Mouse (Mus musculus) midbrain, embryonic 13.5 days (tissue): ENCODE data around the gene Adamts2. TPM values are rescaled to one million over a fixed set of nuclear protein-coding genes. Genes with fewer than 3 reads are reported as not detected.

Experiments used
- ATAC-seq: fragments of 200-750 bp; cut with Nextera tagmentation; 2 replicates; pipeline ENCODE4 v1.8.0; 2017; ENCODE audit warnings: mild to moderate bottlenecking, moderate TSS enrichment, moderate library complexity
- H3K27ac ChIP-seq: fragments of 300-500 bp; sonication (generic); 2 replicates; pipeline ENCODE4 v1.5.1; 2015; ENCODE audit warnings: inconsistent platforms, mild to moderate bottlenecking, moderate library complexity
- H3K27me3 ChIP-seq: fragments of 300-500 bp; sonication (generic); 2 replicates; pipeline ENCODE4 v1.6.1; 2015; ENCODE audit warnings: mild to moderate bottlenecking, inconsistent platforms
- H3K36me3 ChIP-seq: fragments of 300-500 bp; sonication (generic); 2 replicates; pipeline ENCODE4 v1.6.1; 2015; ENCODE audit warnings: mild to moderate bottlenecking, inconsistent platforms
- H3K4me1 ChIP-seq: fragments of 300-500 bp; sonication (generic); replicated peaks from 2 replicates; pipeline ENCODE4 v1.6.1; 2015; ENCODE audit warnings: inconsistent platforms
- H3K4me2 ChIP-seq: fragments of 300-500 bp; sonication (generic); replicated peaks from 2 replicates; pipeline ENCODE4 v1.6.1; 2015; ENCODE audit warnings: moderate library complexity, mild to moderate bottlenecking, inconsistent platforms
- H3K4me3 ChIP-seq: fragments of 300-500 bp; sonication (generic); replicated peaks from 2 replicates; pipeline ENCODE4 v1.5.1; 2015; ENCODE audit warnings: mild to moderate bottlenecking, inconsistent platforms
- H3K9ac ChIP-seq: fragments of 300-500 bp; sonication (generic); replicated peaks from 2 replicates; pipeline ENCODE4 v1.6.1; 2015; ENCODE audit warnings: mild to moderate bottlenecking, inconsistent platforms
- H3K9me3 ChIP-seq: fragments of 300-500 bp; sonication (generic); 2 replicates; pipeline ENCODE4 v1.6.1; 2016; ENCODE audit warnings: mild to moderate bottlenecking, inconsistent platforms
- WGBS: fragments of 180-500 bp; shearing (Covaris S2); methylation state at CpG from one replicate; pipeline ENCODE4 v1.1.7; 2015; 5-methylcytosine and 5-hydroxymethylcytosine counted together
- polyA plus RNA-seq: library from polyadenylated mRNA; unstranded; fragments of >200 nt; fragmentation: Nextera tagmentation; extraction: Ambion mirVana; gene quantifications from 2 replicates; pipeline ENCODE4 v1.2.1, GENCODE M21; 2015

The Adamts2 gene
- polyA plus RNA-seq, 1 experiment from 2014 or later, result 1.9 TPM

DNA sequence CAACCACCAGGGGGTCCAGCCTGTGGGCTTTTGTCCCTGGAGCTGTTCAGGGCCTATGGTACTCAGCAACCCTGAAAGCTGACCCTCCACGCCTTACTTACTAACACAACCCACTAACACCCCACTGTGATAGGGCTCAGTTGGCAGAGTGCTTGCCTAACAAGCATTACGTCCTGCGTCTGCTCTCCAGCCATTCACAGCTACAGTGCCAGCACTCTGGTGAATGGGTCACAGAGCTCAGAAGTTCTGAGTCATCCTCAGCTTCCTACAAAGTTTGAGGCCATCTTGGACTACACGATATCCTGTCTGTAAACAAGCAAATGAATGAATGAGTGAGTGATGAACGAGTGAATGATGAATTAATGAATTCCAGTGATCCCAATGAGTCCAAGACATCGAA, 118.5 kb downstream of the Adamts2 start:
- H3K27ac ChIP-seq, result no peak overlapping the region
- 79% methylated on average over 6 of the region's 6 CpGs for WGBS
- no peaks in the 10 kb centered on the region for H3K27me3 ChIP-seq
- no peak overlapping the region for H3K4me3 ChIP-seq
- H3K9ac ChIP-seq, result no peak overlapping the region
- no peak for ATAC-seq
- H3K4me2 ChIP-seq, result no peak overlapping the region
- peaks cover 12% of the 10 kb centered on the region for H3K4me1 ChIP-seq
- no peaks in the 10 kb centered on the region for H3K36me3 ChIP-seq
- no peaks in the 10 kb centered on the region for H3K9me3 ChIP-seq

DNA sequence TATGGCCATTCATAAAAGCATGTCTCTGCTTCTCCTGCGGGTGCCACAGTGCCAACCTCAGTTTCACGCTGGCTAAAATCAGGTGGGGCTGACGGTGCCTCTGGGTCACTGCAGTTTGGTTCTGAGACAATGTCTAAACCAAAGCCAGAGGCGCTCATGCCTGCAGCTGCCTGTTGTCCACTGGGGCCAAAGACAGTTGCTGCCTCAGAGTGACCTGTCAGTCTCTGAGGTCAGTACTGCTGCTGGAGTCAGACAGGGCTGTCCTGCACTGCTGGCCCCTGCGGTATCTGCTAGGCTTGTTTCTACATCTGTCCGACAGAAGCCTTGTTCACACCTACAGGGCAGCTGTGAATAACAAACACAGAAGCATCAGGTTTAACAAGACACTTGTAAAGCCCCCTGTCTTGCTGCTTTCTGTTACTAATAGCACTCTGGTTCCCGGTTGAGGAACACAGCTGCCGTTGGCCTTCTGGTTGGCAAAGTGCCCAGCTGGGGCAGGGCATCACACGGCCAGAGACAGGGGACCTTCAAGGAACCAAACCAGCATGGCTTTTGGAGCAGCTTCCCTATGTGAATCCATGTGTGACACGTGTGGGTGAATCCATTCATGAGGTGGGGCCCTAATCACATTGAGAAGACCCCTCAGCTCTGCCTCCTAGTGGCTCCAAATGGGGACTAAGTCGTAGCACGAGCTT, 119.1 kb downstream of the Adamts2 start:
- Histone ChIP-seq H3K4me2 (no peak overlapping the region), H3K9ac (no peak overlapping the region), H3K9me3 (no peaks in the 10 kb centered on the region), H3K27ac (no peak overlapping the region), H3K27me3 (no peaks in the 10 kb centered on the region), H3K4me3 (no peak overlapping the region), H3K36me3 (no peaks in the 10 kb centered on the region), H3K4me1 (peaks cover 12% of the 10 kb centered on the region)
- WGBS, result 58% methylated on average over 12 of the region's 12 CpGs
- ATAC-seq, result no peak

DNA sequence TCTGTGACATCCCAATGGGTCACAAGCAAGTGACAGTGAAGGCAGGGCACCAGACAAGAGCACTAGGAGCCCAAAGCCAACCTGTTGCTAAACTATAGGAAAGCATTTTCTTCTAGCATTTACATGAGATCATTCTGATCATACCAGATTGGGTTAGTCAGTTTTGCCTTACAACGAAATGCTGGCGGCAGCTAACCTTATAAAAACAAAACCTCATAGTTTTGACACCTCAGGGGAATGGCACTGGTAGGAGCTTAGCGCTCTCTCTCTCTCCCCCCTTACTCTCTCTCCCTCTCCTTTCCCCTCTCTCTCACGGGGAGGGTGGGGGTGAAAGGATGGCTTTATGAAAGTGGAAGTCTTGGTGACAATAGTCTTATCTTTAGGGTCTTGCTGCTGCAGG, 123.7 kb downstream of the Adamts2 start:
- no peak overlapping the region for H3K27ac ChIP-seq
- H3K36me3 ChIP-seq, result no peaks in the 10 kb centered on the region
- H3K4me3 ChIP-seq, result no peak overlapping the region
- ATAC-seq, result no peak
- WGBS, result 77% methylated on average over 4 of the region's 4 CpGs
- no peak overlapping the region for H3K9ac ChIP-seq
- no peaks in the 10 kb centered on the region for H3K27me3 ChIP-seq
- no peaks in the 10 kb centered on the region for H3K9me3 ChIP-seq
- H3K4me2 ChIP-seq, result no peak overlapping the region
- 0 out of 2 replicates have a peak, but pooled peaks cover 4% of the 10 kb centered on the region for H3K4me1 ChIP-seq

DNA sequence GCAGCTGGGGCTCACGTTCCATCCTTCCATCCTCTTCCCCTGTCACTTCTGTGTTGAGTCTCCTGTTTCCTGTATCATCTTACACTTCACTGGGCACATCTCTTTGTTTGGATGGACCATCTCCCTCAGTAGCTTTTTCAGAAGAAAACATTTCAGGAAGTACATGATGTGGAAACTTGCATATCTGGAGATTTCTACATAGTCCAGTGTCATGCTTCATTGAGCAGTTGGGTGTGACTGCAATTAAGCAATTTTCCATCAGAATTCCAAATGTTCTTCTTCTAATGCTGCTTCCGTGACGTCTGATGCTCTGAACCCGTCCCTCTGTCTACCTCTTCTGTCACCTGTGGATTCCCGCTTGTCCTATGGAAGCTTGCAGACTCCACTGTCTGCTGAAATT, 124.2 kb downstream of the Adamts2 start:
- Histone ChIP-seq H3K27me3 (no peaks in the 10 kb centered on the region), H3K4me1 (0 out of 2 replicates have a peak, but pooled peaks cover 2% of the 10 kb centered on the region), H3K36me3 (no peaks in the 10 kb centered on the region), H3K9ac (no peak overlapping the region), H3K27ac (no peak overlapping the region), H3K4me2 (no peak overlapping the region), H3K4me3 (no peak overlapping the region), H3K9me3 (no peaks in the 10 kb centered on the region)
- 90% methylated on average over 5 of the region's 5 CpGs for WGBS
- ATAC-seq, result no peak

DNA sequence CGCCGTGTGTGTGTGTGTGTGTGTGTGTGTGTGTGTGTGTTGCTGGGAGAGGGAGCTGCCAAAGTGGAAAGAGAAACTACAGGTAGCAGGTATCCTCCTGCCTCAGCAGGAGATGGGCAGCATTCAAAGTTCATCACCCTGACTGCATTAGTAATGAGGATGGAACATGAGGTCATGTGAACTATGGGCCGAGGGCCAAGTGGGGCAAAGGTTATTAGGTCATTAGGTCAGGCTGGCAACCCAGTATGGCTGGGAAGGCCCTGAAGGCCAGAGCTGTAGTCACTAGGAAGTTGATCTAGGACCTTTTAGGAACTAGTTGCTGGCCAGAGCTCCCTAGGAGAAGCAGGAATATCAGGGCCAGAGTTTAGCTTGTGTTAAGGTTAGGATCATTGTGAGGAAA, 131.3 kb downstream of the Adamts2 start:
- H3K4me1 ChIP-seq, result no peaks in the 10 kb centered on the region
- H3K4me2 ChIP-seq, result no peak overlapping the region
- ATAC-seq, result no peak
- H3K27me3 ChIP-seq, result no peaks in the 10 kb centered on the region
- H3K27ac ChIP-seq, result no peak overlapping the region
- WGBS, result 67% methylated on average over 3 of the region's 3 CpGs
- H3K9ac ChIP-seq, result no peak overlapping the region
- H3K36me3 ChIP-seq, result no peaks in the 10 kb centered on the region
- no peak overlapping the region for H3K4me3 ChIP-seq
- H3K9me3 ChIP-seq, result no peaks in the 10 kb centered on the region

DNA sequence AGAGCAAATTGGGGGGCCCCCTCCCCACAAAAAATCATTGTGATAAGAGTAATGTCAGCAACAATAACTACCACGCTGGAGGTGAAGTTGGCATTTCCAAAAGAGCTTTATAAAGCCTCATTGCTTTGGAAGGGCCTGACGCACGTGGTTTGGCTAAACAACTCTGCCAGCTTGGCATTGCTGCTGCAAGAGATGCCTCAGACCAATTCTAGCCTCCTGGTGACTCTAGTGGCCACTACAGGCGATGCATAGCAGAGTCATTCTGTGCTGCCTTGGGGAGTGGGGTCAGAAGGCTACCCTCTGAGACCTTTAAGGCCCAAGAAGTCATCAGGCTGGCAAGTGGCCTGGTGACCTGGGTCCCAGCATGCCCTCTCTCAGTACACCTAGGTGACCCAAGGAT, 132.2 kb downstream of the Adamts2 start:
- H3K4me3 ChIP-seq, result no peak overlapping the region
- 73% methylated on average over 4 of the region's 4 CpGs for WGBS
- no peak overlapping the region for H3K4me2 ChIP-seq
- ATAC-seq, result no peak
- no peaks in the 10 kb centered on the region for H3K9me3 ChIP-seq
- no peaks in the 10 kb centered on the region for H3K4me1 ChIP-seq
- no peak overlapping the region for H3K27ac ChIP-seq
- H3K9ac ChIP-seq, result no peak overlapping the region
- H3K27me3 ChIP-seq, result no peaks in the 10 kb centered on the region
- no peaks in the 10 kb centered on the region for H3K36me3 ChIP-seq

DNA sequence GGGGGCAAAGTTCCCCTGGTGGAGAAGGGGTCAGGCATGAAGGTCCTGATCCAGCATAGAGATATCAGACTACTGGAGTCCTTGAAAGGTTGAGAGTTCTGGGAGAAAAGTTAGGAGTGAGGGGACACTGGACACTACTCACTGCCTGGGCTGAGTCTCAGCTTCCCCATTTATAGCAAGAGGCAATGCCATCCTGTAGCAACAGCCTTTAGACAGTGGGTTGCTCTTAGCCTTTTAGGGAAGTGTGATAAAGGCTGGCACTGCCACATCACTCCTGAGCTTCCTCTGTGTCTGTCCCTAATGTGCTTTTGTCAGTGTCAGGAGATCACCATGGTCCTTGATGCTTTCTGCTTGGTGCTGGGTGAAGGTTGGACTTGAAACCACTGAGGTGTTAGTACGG, 134.7 kb downstream of the Adamts2 start:
- H3K4me3 ChIP-seq, result no peak overlapping the region

DNA sequence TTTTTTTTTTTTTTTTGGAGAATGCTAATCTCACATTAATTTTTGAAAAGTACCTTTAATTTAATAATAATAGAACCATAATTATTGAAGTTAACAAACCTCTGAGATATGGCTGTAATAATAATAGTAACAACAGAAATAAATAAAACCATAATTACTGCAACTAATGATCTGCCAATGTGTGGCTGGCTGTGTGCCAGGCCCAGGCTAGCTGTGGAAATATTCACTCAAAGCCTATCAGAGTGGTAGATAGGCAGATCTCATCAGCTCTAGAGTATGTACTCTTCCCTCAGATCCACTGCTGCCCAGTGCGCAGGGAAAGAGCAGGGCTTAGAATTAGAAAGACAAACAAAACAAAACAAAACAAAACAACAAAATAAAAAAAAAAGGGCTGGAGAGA, 136.6 kb downstream of the Adamts2 start:
- no peaks in the 10 kb centered on the region for H3K9me3 ChIP-seq
- no peaks in the 10 kb centered on the region for H3K36me3 ChIP-seq
- no peak overlapping the region for H3K4me2 ChIP-seq
- no peaks in the 10 kb centered on the region for H3K4me1 ChIP-seq
- WGBS, result 100% methylated on average over 1 of the region's 1 CpGs
- H3K27ac ChIP-seq, result no peak overlapping the region
- H3K27me3 ChIP-seq, result no peaks in the 10 kb centered on the region
- ATAC-seq, result no peak
- H3K9ac ChIP-seq, result no peak overlapping the region
- no peak overlapping the region for H3K4me3 ChIP-seq

More for the DNA sequence above, 134.7 kb downstream of the Adamts2 start:
- H3K27me3 ChIP-seq, result no peaks in the 10 kb centered on the region
- no peaks in the 10 kb centered on the region for H3K4me1 ChIP-seq
- no peaks in the 10 kb centered on the region for H3K9me3 ChIP-seq
- H3K4me2 ChIP-seq, result no peak overlapping the region
- 97% methylated on average over 1 of the region's 1 CpGs for whole genome bisulfite sequencing
- H3K36me3 ChIP-seq, result no peaks in the 10 kb centered on the region
- ATAC-seq, result no peak
- no peak overlapping the region for H3K27ac ChIP-seq
- no peak overlapping the region for H3K9ac ChIP-seq

DNA sequence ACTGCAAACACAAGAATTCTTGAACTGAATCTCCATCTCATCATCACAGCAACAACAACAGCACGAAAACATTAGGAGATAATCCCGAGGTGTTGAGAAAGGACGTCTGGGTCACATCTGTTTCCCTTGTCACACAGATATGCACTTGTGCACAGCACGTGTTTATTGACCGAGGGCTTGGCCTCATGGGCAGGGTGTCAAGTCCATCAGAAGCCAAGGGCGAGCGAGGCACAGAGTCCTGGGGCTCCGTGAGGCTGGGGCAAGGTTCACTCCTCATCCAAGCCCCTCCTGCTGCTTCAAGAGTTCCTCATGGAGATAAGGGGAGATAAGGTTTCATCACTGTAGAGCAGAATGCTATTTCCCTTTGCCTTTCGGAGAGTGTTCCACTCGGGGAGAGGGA, 137.6 kb downstream of the Adamts2 start:
- WGBS, result 62% methylated on average over 10 of the region's 10 CpGs
- ATAC-seq, result no peak

DNA sequence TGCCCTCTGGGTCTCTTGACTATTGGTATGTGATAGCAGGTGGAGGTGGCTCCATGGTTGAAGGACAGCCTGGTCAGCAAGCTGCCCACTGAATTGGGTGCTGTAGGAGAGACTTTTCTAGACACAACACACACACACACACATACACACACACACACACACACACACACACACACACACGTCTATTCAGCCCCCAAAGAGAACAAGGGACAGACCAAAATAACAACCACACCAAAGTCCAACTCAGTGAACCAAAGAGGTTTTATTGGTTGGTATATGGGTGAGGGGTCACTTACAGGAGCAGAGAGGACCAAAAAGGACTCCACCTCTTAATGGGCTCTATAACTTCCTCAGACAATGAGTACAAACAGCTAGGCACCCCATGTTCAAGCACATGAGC, 140.3 kb downstream of the Adamts2 start:
- H3K4me3 ChIP-seq, result no peak overlapping the region
- no peak overlapping the region for H3K4me2 ChIP-seq
- WGBS, result 71% methylated on average over 1 of the region's 1 CpGs
- H3K36me3 ChIP-seq, result no peaks in the 10 kb centered on the region
- no peaks in the 10 kb centered on the region for H3K9me3 ChIP-seq
- H3K27ac ChIP-seq, result no peak overlapping the region
- no peak for ATAC-seq
- H3K4me1 ChIP-seq, result no peaks in the 10 kb centered on the region
- no peak overlapping the region for H3K9ac ChIP-seq
- no peaks in the 10 kb centered on the region for H3K27me3 ChIP-seq

More for the DNA sequence above, 137.6 kb downstream of the Adamts2 start:
- H3K36me3 ChIP-seq, result no peaks in the 10 kb centered on the region
- no peak overlapping the region for H3K9ac ChIP-seq
- no peak overlapping the region for H3K4me3 ChIP-seq
- H3K9me3 ChIP-seq, result no peaks in the 10 kb centered on the region
- H3K27ac ChIP-seq, result no peak overlapping the region
- no peaks in the 10 kb centered on the region for H3K4me1 ChIP-seq
- H3K27me3 ChIP-seq, result no peaks in the 10 kb centered on the region
- no peak overlapping the region for H3K4me2 ChIP-seq

DNA sequence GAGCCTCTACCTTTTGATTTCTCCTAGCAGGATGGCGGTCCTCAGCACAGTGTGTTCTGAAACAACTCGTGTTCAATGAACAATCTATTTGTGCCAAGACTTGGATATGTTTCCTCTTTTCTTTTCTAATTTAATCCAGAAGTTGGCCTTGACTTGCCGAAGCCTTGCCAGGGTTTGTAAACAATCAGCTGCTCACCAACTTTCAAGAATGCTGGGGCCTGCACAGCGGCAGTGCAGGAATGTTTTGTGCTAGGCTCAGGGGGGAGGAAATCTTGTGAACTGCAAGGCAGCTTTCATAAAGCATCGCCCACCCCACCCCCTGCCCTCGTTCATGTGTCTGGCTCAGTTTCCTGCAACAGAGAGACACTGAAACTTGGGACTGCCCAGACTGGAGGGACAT, 143.1 kb downstream of the Adamts2 start:
- Histone ChIP-seq H3K9ac (no peak overlapping the region), H3K36me3 (no peaks in the 10 kb centered on the region), H3K9me3 (no peaks in the 10 kb centered on the region), H3K4me1 (no peaks in the 10 kb centered on the region), H3K27me3 (no peaks in the 10 kb centered on the region), H3K27ac (no peak overlapping the region), H3K4me3 (no peak overlapping the region), H3K4me2 (no peak overlapping the region)
- ATAC-seq, result no peak
- WGBS, result 76% methylated on average over 6 of the region's 6 CpGs

DNA sequence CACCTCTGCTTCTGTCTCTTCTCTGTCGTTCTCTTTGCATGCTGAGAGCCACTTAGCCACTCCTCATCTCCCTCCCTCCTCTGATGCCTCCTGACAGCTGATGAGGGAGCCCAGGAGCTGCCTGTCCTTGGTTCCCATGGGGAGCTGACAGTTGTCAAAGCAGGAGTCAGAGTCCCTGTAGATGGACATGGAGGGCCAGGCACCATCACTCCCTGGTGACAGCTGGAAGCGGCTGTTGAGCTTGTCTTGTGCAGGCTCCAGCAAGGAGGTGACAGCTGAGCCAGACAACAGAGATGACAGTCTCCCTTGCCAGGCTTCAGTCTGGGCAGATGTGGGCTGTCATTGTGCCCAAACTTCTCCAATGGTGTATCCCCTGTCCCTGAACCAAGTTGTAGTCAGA, 144.6 kb downstream of the Adamts2 start:
- no peaks in the 10 kb centered on the region for H3K9me3 ChIP-seq
- WGBS, result 52% methylated on average over 2 of the region's 2 CpGs
- peaks cover 10% of the 10 kb centered on the region; the same call in 1 of the 2 replicates for H3K4me1 ChIP-seq
- no peaks in the 10 kb centered on the region for H3K27me3 ChIP-seq
- H3K27ac ChIP-seq, result no peak overlapping the region
- no peak overlapping the region for H3K4me2 ChIP-seq
- no peak for ATAC-seq
- no peak overlapping the region for H3K9ac ChIP-seq
- H3K36me3 ChIP-seq, result no peaks in the 10 kb centered on the region
- no peak overlapping the region for H3K4me3 ChIP-seq

DNA sequence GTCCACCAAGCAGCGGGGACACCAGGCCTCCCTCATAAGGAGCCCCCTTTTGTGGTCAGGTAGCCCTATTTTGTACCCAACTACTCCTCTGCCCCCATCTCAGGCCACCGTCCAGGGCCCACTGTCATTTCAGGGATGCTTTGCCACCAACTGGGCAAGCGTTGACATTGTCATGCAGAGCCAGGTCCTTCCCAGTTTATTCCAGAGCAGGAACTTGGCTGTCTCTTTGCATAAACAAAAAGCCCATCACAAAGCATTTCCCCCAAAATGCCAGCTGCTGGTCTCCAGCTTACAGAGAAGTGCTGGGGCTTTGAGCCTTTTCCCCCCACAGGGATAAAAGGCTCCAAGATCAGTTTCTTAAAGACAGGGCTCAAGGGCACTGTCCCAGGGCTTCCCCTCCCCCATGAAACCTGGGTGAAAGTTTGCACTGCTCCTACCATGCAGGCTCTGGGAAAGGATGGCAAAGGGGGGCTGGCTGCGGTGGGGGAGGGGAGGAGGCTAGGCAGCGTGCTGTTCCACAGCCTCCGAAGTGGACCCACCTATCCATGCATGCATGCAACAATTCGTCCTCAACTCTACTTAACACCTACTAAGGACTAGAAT, 149.2 kb downstream of the Adamts2 start:
- Histone ChIP-seq H3K4me2 (no peak overlapping the region), H3K9me3 (no peaks in the 10 kb centered on the region), H3K27ac (no peak overlapping the region), H3K4me1 (peaks cover 11% of the 10 kb centered on the region; the same call in 1 of the 2 replicates), H3K27me3 (no peaks in the 10 kb centered on the region), H3K4me3 (no peak overlapping the region), H3K36me3 (no peaks in the 10 kb centered on the region), H3K9ac (no peak overlapping the region)
- ATAC-seq, result no peak
- WGBS, result 31% methylated on average over 7 of the region's 7 CpGs
